Mouse (Mus musculus) 3134 (cell line): Measurements from ENCODE around the gene Olfr560.

Experiments
- DNase-seq: peaks from one replicate; pipeline ENCODE4 v3.0.0-alpha.2; 2011; ENCODE audit warnings: low spot score; ENCODE audit not compliant: insufficient read length; ENCODE audit errors: extremely low read depth

The Olfr560 gene

DNA sequence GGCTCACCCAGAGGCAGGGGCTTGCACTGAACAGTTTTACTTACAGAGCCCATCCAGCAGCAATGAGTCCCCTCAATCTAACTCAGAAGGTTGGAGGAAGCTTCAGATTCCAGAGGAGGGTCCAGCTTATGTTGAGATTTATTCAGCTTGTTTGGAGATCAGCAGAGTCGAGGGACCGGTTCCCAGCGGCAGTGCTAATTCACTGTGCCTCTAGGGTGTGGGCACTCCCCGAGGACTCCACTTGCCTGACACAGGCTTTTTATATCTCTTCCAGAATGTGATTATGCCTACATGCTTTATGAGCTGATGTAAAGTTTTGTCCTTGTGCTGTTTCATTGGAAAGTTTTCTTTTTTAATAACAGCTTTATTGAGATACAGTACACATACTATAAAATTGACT is at the start of gene Olfr560, which contains the start of gene Olfr78:
Gene Olfr560, minus strand, starts transcription at position 101 of the 400 bp plus-strand sequence.
Gene Olfr78, minus strand, starts transcription at position 206 of the 400 bp plus-strand sequence.
- no peak for DNase-seq

DNA sequence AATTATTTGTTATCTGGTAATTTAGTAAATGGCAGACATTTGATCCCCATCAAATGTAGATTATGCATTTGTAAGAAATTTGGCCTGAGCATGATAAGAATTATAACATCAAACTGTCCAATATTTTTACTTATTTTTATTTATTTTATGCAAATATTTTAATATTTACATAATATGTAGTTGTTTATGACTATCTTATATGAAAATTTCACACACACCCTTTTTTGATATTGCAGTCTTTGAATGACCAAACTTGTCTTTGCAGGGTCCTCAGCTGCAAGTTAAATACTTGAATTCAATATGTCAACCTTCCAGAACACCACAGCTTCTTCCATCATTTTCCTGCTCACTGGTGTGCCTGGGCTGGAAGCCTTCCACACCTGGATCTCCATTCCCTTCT is 44.0 kb upstream of the Olfr560 start, which contains the start of gene Olfr564:
Gene Olfr564, plus strand, starts transcription at position 301 of the 400 bp plus-strand sequence.
- DNase-seq = no peak

DNA sequence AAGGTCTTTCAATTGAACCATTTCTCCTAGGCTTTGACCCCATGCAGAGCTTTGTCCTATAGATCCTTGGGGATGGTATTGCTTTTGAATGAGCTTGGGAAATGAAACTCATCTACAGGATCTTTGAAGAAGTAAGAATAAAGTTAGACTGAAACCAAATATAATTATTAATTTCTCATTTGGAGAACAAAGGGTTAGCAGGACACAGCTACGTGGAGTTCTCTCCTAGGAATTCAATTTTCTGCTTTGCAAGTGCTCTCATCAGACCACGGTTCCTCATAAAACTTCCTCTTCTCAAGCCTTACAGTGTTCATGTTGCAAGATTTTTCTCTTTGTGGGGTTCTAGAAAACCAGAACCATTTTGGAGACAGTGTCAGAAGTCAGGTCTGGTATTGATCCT is 11.8 kb upstream of the Olfr560 start, which contains the start of gene Olfr561:
Gene Olfr561, plus strand, starts transcription at position 301 of the 400 bp plus-strand sequence.
- no peak for DNase-seq

DNA sequence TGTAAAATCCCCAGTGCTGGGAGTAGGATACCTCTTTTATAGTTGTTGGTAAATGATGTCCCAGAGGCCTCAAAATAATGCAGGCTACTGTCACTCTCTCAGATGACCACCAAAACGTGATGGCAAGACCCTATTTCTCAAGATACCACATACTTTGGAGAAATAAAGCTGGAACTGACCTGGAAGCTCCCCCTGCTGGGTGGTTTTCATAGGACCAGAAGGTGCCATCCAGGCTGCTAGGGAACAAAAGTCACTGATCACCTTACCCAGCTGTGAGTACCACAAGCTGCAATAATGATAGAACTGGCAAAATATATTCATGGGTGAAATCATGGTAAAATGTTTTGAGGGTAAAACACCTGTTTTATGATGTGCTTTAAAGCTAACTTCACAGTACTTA is 7.1 kb downstream of the Olfr560 start:
- DNase-seq = no peak

DNA sequence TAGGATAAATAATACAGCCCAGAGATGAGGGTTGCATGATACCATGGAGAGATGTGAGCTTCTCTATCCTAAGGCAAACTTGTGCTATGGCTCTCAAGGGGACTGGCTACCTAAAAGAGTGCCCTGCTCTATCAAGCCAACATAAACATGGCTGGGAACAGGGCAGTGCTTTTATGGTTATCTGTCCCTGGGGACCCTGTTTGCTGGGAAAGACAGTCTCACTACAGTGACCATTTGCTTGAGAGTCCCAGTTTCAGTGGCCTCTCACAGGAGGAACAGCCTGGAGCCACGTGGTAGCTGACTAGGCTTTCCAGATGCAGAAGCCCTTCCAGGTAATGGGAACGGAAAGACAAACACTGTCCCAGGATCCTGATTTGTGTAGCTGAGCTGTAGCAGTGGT is 21.5 kb downstream of the Olfr560 start:
- no peak for DNase-seq

DNA sequence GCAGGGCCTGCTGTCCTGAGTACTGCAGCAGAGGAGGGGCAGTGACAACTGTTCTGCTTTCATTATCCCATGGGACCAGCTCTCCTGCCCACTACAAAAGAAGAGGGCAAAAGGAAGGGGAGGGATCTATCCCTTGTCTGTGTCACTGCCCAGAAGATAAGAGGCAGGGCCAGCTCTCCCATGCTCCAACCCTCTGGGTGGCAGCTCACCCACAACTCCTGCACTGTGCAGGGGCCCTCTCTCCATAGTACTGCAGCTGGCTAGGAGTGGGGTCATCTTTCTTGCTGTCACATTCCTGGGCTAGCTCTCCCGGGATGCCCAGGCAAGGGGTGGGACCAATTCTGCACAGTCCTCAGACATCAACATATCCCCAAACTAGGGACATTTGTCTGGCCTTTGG is 25.4 kb downstream of the Olfr560 start:
- no peak for DNase-seq

DNA sequence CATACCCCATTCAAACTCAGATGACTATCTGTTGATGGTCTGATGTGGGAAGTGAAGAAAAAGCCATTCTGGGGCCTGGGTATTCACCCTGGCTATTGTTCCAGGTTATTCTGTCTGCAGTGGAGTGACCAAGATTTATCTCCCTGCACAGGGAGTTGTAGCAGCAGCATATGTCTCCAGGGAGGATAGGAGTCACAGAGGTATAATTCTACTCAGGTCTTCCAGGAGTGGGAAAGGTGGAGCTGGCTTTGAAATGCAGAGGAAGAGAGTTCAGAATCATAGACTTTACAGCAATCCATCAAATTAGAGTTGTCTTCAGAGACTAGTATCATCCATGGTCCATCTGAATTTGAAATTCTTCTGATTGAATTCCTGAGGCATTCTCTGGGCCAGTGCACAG is 31.8 kb downstream of the Olfr560 start, which contains the start of gene Olfr559:
Gene Olfr559, minus strand, starts transcription at position 101 of the 400 bp plus-strand sequence.
- no peak for DNase-seq

DNA sequence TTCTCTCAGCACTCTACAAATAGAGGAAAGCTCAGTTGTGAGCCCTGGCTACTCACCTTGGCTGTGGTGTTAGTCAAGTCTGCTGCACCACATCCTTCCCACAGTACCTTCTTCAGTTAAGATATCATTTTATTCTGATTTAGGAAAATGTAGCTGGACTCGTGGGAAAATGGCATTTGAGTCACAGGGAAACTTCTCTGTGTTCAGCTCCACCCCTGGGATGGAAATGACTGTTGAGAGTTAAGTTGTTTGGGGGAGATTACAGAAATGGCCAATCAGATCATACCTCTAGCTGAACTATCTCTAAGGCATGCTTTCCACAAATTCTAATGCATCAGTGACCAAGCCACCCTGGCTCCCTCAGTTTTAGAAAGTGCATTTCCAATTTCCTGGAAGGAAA is 40.2 kb downstream of the Olfr560 start, which contains the start of gene Olfr33:
Gene Olfr33, minus strand, starts transcription at position 101 of the 400 bp plus-strand sequence.
- no peak for DNase-seq

DNA sequence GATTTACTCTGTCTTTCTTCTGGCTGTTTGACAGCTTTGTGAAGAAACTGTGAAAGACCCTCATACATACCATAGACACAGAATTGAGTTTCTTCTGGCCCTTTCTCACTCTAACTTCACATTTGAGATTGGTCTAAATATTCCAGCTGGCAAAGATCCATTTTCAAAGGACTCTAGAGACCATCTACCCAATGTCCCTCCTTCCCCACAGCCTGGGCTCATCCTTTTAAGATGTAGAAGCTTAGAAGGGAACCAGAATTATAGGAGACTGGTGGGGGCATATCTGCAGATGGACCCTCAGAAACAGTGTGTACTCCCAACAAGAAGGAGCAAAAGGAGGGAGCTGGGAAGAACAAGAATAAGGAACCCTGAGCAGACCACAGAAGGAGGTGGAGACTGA is 57.3 kb downstream of the Olfr560 start, which contains the start of gene Olfr558:
Gene Olfr558, plus strand, starts transcription at position 301 of the 400 bp plus-strand sequence.
- no peak for DNase-seq
